16 mouse cellular contexts compared by ENCODE assay signal in genomic region chr7:124491851-124492390, GRCm38 (mm10).
"Had no signal": no experiment of that assay in that cellular context is flagged by ENCODE, and none has a peak within 500 bp of the region (broad histone marks: within the 10 kb centered on the region; RNA-seq: fewer than 3 reads in every experiment).

No protein-coding gene starts in this region.

- H3K4me1 ChIP-seq: limb, embryonic 13.5 days; midbrain, embryonic 10.5 days; neural tube, embryonic 12.5 days; stomach, embryonic 15.5 days had no signal

- H3K4me2 ChIP-seq: limb, embryonic 13.5 days; liver, embryonic 11.5 days; lung, embryonic 14.5 days; neural tube, embryonic 12.5 days; stomach, embryonic 15.5 days had no signal

- H3K4me3 ChIP-seq: limb, embryonic 13.5 days; midbrain, embryonic 10.5 days; myocyte; neural tube, embryonic 12.5 days; stomach, embryonic 15.5 days had no signal

- H3K27me3 ChIP-seq: limb, embryonic 13.5 days; neural tube, embryonic 12.5 days; stomach, embryonic 15.5 days had no signal

- H3K27ac ChIP-seq: kidney, postnatal 0 days; limb, embryonic 13.5 days; midbrain, embryonic 10.5 days; neural tube, embryonic 12.5 days; stomach, embryonic 15.5 days had no signal

- H3K9ac ChIP-seq: limb, embryonic 13.5 days; lung, embryonic 14.5 days; neural tube, embryonic 12.5 days; stomach, embryonic 15.5 days had no signal

- H3K36me3 ChIP-seq: limb, embryonic 13.5 days; midbrain, embryonic 10.5 days; neural tube, embryonic 12.5 days; stomach, embryonic 15.5 days had no signal

- H3K9me3 ChIP-seq: limb, embryonic 13.5 days; midbrain, embryonic 10.5 days; neural tube, embryonic 12.5 days; stomach, embryonic 15.5 days had no signal

- DNase-seq: layer of hippocampus, adult 9-11 months; layer of hippocampus, postnatal 36 days; lung, postnatal 10 days; lung, postnatal 4 days; midbrain, embryonic 14.5 days; right cerebral cortex, postnatal 14 days; thymus, adult 2 months; thymus, postnatal 36 days had no signal
